Mouse (Mus musculus) midbrain, postnatal 0 days (tissue): ENCODE measurements around the gene Nop58. TPM values are rescaled to one million over a fixed set of nuclear protein-coding genes. Genes with fewer than 3 reads are reported as not detected.
"Not testable (repeated sequence)": the region's sequence is repeated elsewhere in the genome, so short reads cannot be mapped to it uniquely, and the experiment has no call there.

Experiments
- ATAC-seq: fragments of 200-750 bp; cut with Nextera tagmentation; 2 replicates; pipeline ENCODE4 v1.8.0; 2017; ENCODE audit warnings: moderate number of reproducible peaks, mild to moderate bottlenecking, moderate TSS enrichment, moderate library complexity; ENCODE audit not compliant: low FRiP score
- DNase-seq: peaks from one replicate; pipeline ENCODE4 v3.0.0-alpha.2; 2015; ENCODE audit warnings: low spot score
- H3K27ac ChIP-seq: fragments of 300-500 bp; sonication (generic); 2 replicates; pipeline ENCODE4 v1.5.1; 2014; ENCODE audit warnings: low read depth, mild to moderate bottlenecking, low read length, mixed read lengths
- H3K27me3 ChIP-seq: fragments of 300-500 bp; sonication (generic); 2 replicates; pipeline ENCODE4 v1.6.1; 2014; ENCODE audit warnings: low read length, control low read depth, mixed read lengths; ENCODE audit not compliant: insufficient read depth
- H3K36me3 ChIP-seq: fragments of 300-500 bp; sonication (generic); 2 replicates; pipeline ENCODE4 v1.6.1; 2014; ENCODE audit warnings: low read length, control low read depth, mixed read lengths; ENCODE audit not compliant: insufficient read depth
- H3K4me1 ChIP-seq: fragments of 300-500 bp; sonication (generic); 2 replicates; pipeline ENCODE4 v1.6.1; 2014; ENCODE audit warnings: mild to moderate bottlenecking, control low read depth, antibody characterized with exemption, low read length, mixed read lengths; ENCODE audit not compliant: insufficient read depth
- H3K4me2 ChIP-seq: fragments of 300-500 bp; sonication (generic); 2 replicates; pipeline ENCODE4 v1.6.1; 2014; ENCODE audit warnings: low read depth, mild to moderate bottlenecking, low read length, mixed read lengths; ENCODE audit not compliant: poor library complexity, severe bottlenecking
- H3K4me3 ChIP-seq: fragments of 300-500 bp; sonication (generic); 2 replicates; pipeline ENCODE4 v1.5.1; 2014; ENCODE audit warnings: low read depth, mild to moderate bottlenecking, low read length, moderate library complexity
- H3K9ac ChIP-seq: fragments of 300-500 bp; sonication (generic); replicated peaks from 2 replicates; pipeline ENCODE4 v1.6.1; 2014; ENCODE audit warnings: mild to moderate bottlenecking, low read length, moderate library complexity, mixed read lengths; ENCODE audit not compliant: poor library complexity, severe bottlenecking
- H3K9me3 ChIP-seq: fragments of 300-500 bp; sonication (generic); 2 replicates; pipeline ENCODE4 v1.6.1; 2016; ENCODE audit warnings: low read length, control low read depth
- CTCF ChIP-seq: IDR thresholded peaks from 2 replicates; pipeline ENCODE4 v1.5.1; 2016; ENCODE audit warnings: antibody characterized with exemption, mild to moderate bottlenecking
- WGBS: fragments of 180-500 bp; shearing (Covaris S2); extraction: QIAGEN DNeasy Blood & Tissue Kit; methylation state at CpG from one replicate; pipeline ENCODE4 v1.1.7; 2014; 5-methylcytosine and 5-hydroxymethylcytosine counted together
- polyA plus RNA-seq: library from polyadenylated mRNA; unstranded; fragments of >200 nt; fragmentation: Nextera tagmentation; extraction: Ambion mirVana; gene quantifications from 2 replicates; pipeline ENCODE4 v1.2.1, GENCODE M21; 2015
- total RNA-seq: library from RNA; depleted of rRNA; stranded (reverse); fragments of >200 nt; gene quantifications from 2 replicates; pipeline ENCODE4 v1.2.3, GENCODE M21; 2014

Nop58 gene
- total and polyA plus RNA-seq, 2 experiments from 2014 or later, result 88.6 to 146 TPM

DNA sequence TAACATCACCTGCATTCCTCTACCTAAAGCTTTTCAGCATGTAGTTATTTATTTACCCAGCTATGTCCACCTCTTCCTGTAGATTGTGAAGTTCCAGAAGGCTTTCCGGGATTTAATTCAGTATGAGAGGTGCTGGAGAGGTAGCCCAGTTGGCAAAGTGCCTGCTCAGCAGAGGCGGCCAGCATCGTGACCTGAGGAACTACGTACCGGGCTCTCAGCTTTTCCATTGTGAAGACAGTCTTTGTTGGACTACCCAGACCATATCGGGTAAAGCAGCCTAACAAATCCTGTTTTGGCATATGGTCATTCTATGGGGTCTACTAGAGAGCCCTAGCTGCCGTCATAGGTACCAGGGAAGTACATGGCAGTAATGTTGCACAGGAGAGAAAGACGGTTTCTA, 45.3 kb downstream of the Nop58 start:
- no peaks in the 10 kb centered on the region for H3K9me3 ChIP-seq
- ATAC-seq (no peak), DNase-seq (no peak)
- H3K4me2 ChIP-seq, result no peak overlapping the region
- no peak overlapping the region for H3K27ac ChIP-seq
- H3K9ac ChIP-seq, result no peak overlapping the region
- H3K27me3 ChIP-seq, result no peaks in the 10 kb centered on the region
- H3K4me1 ChIP-seq, result no peaks in the 10 kb centered on the region
- no peaks in the 10 kb centered on the region for H3K36me3 ChIP-seq
- H3K4me3 ChIP-seq, result no peak overlapping the region
- WGBS, result 71% methylated on average over 8 of the region's 8 CpGs
- TF ChIP-seq CTCF, result no peak

- 51% methylated on average over 4 of the region's 4 CpGs for WGBS
- no peak for DNase-seq
- no peak overlapping the region for H3K27ac ChIP-seq
- no peaks in the 10 kb centered on the region for H3K9me3 ChIP-seq
- no peaks in the 10 kb centered on the region for H3K4me1 ChIP-seq
- no peak overlapping the region for H3K4me3 ChIP-seq
- H3K9ac ChIP-seq, result no peak overlapping the region
- no peak overlapping the region for H3K4me2 ChIP-seq
- no peak for TF ChIP-seq CTCF
- no peaks in the 10 kb centered on the region for H3K36me3 ChIP-seq
- H3K27me3 ChIP-seq, result no peaks in the 10 kb centered on the region
- ATAC-seq, result no peak
Measured at GRCm38 (mm10) chr1:59730737-59731136, 46.0 kb downstream of the Nop58 start.

- H3K9me3 ChIP-seq, result no peaks in the 10 kb centered on the region
- no peaks in the 10 kb centered on the region for H3K27me3 ChIP-seq
- WGBS, result 83% methylated on average over 6 of the region's 6 CpGs
- H3K9ac ChIP-seq, result no peak overlapping the region
- H3K4me1 ChIP-seq, result no peaks in the 10 kb centered on the region
- no peak for ATAC-seq
- no peak for TF ChIP-seq CTCF
- H3K27ac ChIP-seq, result no peak overlapping the region
- no peak overlapping the region for H3K4me2 ChIP-seq
- no peaks in the 10 kb centered on the region for H3K36me3 ChIP-seq
- DNase-seq, result no peak
- H3K4me3 ChIP-seq, result no peak overlapping the region
Measured at GRCm38 (mm10) chr1:59734076-59734475, 49.3 kb downstream of the Nop58 start.

DNA sequence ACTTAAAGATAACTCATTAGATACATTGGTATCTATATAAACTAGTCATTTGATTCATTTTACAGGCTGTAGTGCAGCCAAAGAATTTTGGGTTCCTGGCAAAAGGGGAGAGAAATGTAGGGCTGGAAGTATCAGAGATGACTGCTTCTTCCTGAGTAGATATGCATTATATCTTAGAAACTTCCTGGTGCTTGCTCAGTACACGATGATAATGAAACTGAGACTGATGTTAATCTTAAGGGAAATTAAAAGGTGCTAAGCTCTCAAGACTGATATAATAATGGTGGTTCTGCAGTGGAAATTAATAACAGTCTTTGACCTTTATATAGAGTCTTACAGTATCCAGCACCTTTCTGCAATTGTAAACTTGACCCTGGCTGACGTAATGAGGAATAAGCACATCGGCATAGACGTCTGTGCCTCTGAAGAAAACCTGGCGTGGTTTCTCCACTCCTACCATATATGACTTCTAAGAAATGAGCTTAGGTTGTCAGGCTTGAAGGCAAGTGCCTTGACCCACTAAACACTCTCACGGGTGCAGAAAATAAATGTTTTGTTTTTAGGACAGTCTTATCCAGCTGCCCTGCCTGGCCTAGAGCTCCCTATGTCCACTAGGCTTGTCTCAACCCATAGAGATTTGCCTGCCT, 54.1 kb downstream of the Nop58 start:
- TF ChIP-seq CTCF, result no peak
- H3K36me3 ChIP-seq, result no peaks in the 10 kb centered on the region
- H3K27ac ChIP-seq, result no peak overlapping the region
- H3K9me3 ChIP-seq, result no peaks in the 10 kb centered on the region
- no peak overlapping the region for H3K9ac ChIP-seq
- DNase-seq (no peak), ATAC-seq (no peak)
- 85% methylated on average over 6 of the region's 6 CpGs for WGBS
- no peaks in the 10 kb centered on the region for H3K4me1 ChIP-seq
- H3K4me2 ChIP-seq, result no peak overlapping the region
- no peak overlapping the region for H3K4me3 ChIP-seq
- H3K27me3 ChIP-seq, result no peaks in the 10 kb centered on the region

GRCm38 (mm10) chr1:59739577-59740354, 55.0 kb downstream of the Nop58 start:
- DNase-seq (no peak), ATAC-seq (no peak)
- Histone ChIP-seq H3K4me2 (no peak overlapping the region), H3K36me3 (no peaks in the 10 kb centered on the region), H3K9me3 (no peaks in the 10 kb centered on the region), H3K4me1 (no peaks in the 10 kb centered on the region), H3K27me3 (no peaks in the 10 kb centered on the region), H3K27ac (no peak overlapping the region), H3K9ac (no peak overlapping the region), H3K4me3 (no peak overlapping the region)
- 75% methylated on average over 17 of the region's 17 CpGs for WGBS
- TF ChIP-seq CTCF, result no peak

- 73% methylated on average over 2 of the region's 2 CpGs for WGBS
- no peak overlapping the region for H3K4me2 ChIP-seq
- H3K36me3 ChIP-seq, result no peaks in the 10 kb centered on the region
- H3K4me3 ChIP-seq, result no peak overlapping the region
- H3K27ac ChIP-seq, result no peak overlapping the region
- no peaks in the 10 kb centered on the region for H3K4me1 ChIP-seq
- no peaks in the 10 kb centered on the region for H3K27me3 ChIP-seq
- no peaks in the 10 kb centered on the region for H3K9me3 ChIP-seq
- no peak for DNase-seq
- no peak overlapping the region for H3K9ac ChIP-seq
- ATAC-seq, result no peak
- TF ChIP-seq CTCF, result no peak
Measured at GRCm38 (mm10) chr1:59749047-59749446, 64.3 kb downstream of the Nop58 start.

GRCm38 (mm10) chr1:59749724-59750123, 65.0 kb downstream of the Nop58 start:
- not testable (repeated sequence) for ATAC-seq, H3K27me3 ChIP-seq, H3K27ac ChIP-seq, H3K4me3 ChIP-seq, H3K4me2 ChIP-seq, DNase-seq, H3K4me1 ChIP-seq, H3K9ac ChIP-seq, H3K9me3 ChIP-seq, H3K36me3 ChIP-seq
- WGBS, result 75% methylated on average over 5 of the region's 5 CpGs
